Mouse (Mus musculus) testis, adult 2 months (tissue): Measurements from ENCODE around the gene Ttc12. TPM values are rescaled to one million over a fixed set of nuclear protein-coding genes. Genes with fewer than 3 reads are reported as not detected.

Source experiments
- H3K27ac ChIP-seq: fragments of 200-500 bp; 2 replicates; pipeline ENCODE4 v1.5.1; 2012; ENCODE audit warnings: low read depth, low read length; ENCODE audit not compliant: control insufficient read depth, insufficient read depth
- H3K27me3 ChIP-seq: fragments of 200-500 bp; 2 replicates; pipeline ENCODE4 v1.6.1; 2012; ENCODE audit warnings: mild to moderate bottlenecking, low read length, moderate library complexity; ENCODE audit not compliant: control insufficient read depth, insufficient read depth
- H3K36me3 ChIP-seq: fragments of 200-500 bp; 2 replicates; pipeline ENCODE4 v1.6.1; 2012; ENCODE audit warnings: mild to moderate bottlenecking, low read length; ENCODE audit not compliant: control insufficient read depth, insufficient read depth
- H3K4me1 ChIP-seq: fragments of 200-500 bp; 2 replicates; pipeline ENCODE4 v1.6.1; 2012; ENCODE audit warnings: low read length; ENCODE audit not compliant: control insufficient read depth, insufficient read depth
- H3K4me3 ChIP-seq: fragments of 200-500 bp; 2 replicates; pipeline ENCODE4 v1.5.1; 2012; ENCODE audit warnings: low read depth, mild to moderate bottlenecking, low read length, moderate library complexity, mixed read lengths; ENCODE audit not compliant: control insufficient read depth
- CTCF ChIP-seq: fragments of 200-500 bp; IDR thresholded peaks from 2 replicates; pipeline ENCODE4 v1.5.1; 2012; ENCODE audit warnings: low read depth, mild to moderate bottlenecking, inconsistent platforms, low read length, moderate library complexity; ENCODE audit not compliant: control insufficient read depth, insufficient read depth, insufficient replicate concordance
- POLR2A ChIP-seq: fragments of 200-500 bp; IDR thresholded peaks from 2 replicates; pipeline ENCODE4 v1.6.1; 2012; ENCODE audit warnings: low read depth, mild to moderate bottlenecking, inconsistent platforms, low read length, moderate library complexity; ENCODE audit not compliant: control insufficient read depth
- polyA plus RNA-seq: library from polyadenylated mRNA; depleted of rRNA; stranded (reverse); fragments of >200 nt; gene quantifications from 2 replicates; pipeline ENCODE4 v1.2.3, GENCODE M21; 2012; rRNA removed

The Ttc12 gene
- polyA plus RNA-seq, result 25.4 and 27.4 TPM in 2 replicates

- Histone ChIP-seq H3K4me3 (peak within 1 kb of the TSS; percentile 93), H3K27me3 (no peaks in the 10 kb centered on the region), H3K4me1 (peaks cover 23% of the 10 kb centered on the region), H3K36me3 (no peaks in the 10 kb centered on the region), H3K27ac (peak within 1 kb of the TSS; percentile 92)
- TF ChIP-seq CTCF (no peak), POLR2A (peak; percentile 90)
Measured at GRCm38 (mm10) chr9:49485892-49486311, at the start of gene Ttc12. Gene Ttc12 (minus strand): TSS chr9:49486225.

GRCm38 (mm10) chr9:49534958-49535357 lies 48.9 kb upstream of the Ttc12 start:
- TF ChIP-seq POLR2A (no peak), CTCF (no peak)
- H3K27ac ChIP-seq, result no peak overlapping the region
- no peaks in the 10 kb centered on the region for H3K27me3 ChIP-seq
- H3K36me3 ChIP-seq, result no peaks in the 10 kb centered on the region
- H3K4me1 ChIP-seq, result no peaks in the 10 kb centered on the region
- no peak overlapping the region for H3K4me3 ChIP-seq

- Histone ChIP-seq H3K4me1 (no peaks in the 10 kb centered on the region), H3K27ac (no peak overlapping the region), H3K4me3 (no peak overlapping the region), H3K27me3 (no peaks in the 10 kb centered on the region), H3K36me3 (no peaks in the 10 kb centered on the region)
- no peak for TF ChIP-seq POLR2A
- no peak for TF ChIP-seq CTCF
Measured at GRCm38 (mm10) chr9:49533912-49534491, 48.0 kb upstream of the Ttc12 start.

GRCm38 (mm10) chr9:49533455-49533854 lies 47.4 kb upstream of the Ttc12 start:
- Histone ChIP-seq H3K36me3 (no peaks in the 10 kb centered on the region), H3K4me3 (no peak overlapping the region), H3K27ac (no peak overlapping the region), H3K4me1 (no peaks in the 10 kb centered on the region), H3K27me3 (no peaks in the 10 kb centered on the region)
- no peak for TF ChIP-seq POLR2A
- no peak for TF ChIP-seq CTCF

GRCm38 (mm10) chr9:49531833-49532232 lies 45.8 kb upstream of the Ttc12 start:
- Histone ChIP-seq H3K36me3 (no peaks in the 10 kb centered on the region), H3K4me1 (no peaks in the 10 kb centered on the region), H3K4me3 (no peak overlapping the region), H3K27me3 (no peaks in the 10 kb centered on the region), H3K27ac (no peak overlapping the region)
- no peak for TF ChIP-seq POLR2A
- TF ChIP-seq CTCF, result no peak

- Histone ChIP-seq H3K4me3 (no peak overlapping the region), H3K27ac (no peak overlapping the region), H3K27me3 (no peaks in the 10 kb centered on the region), H3K4me1 (no peaks in the 10 kb centered on the region), H3K36me3 (no peaks in the 10 kb centered on the region)
- TF ChIP-seq POLR2A (no peak), CTCF (no peak)
Measured at GRCm38 (mm10) chr9:49531257-49531656, 45.2 kb upstream of the Ttc12 start.

- TF ChIP-seq POLR2A (no peak), CTCF (no peak)
- Histone ChIP-seq H3K27me3 (no peaks in the 10 kb centered on the region), H3K4me3 (no peak overlapping the region), H3K4me1 (no peaks in the 10 kb centered on the region), H3K27ac (no peak overlapping the region), H3K36me3 (no peaks in the 10 kb centered on the region)
Measured at GRCm38 (mm10) chr9:49530739-49531138, 44.7 kb upstream of the Ttc12 start.
